Mouse (Mus musculus) Patski (cell line): ENCODE measurements at regions not wholly inside any gene's neighbourhood (a gene's known extent, or its start where the extent isn't known, plus 50 kb on each side); places are given as distances from the start of the nearest gene placed in this dataset.
A peak's percentile ranks its signal among the peaks of the same experiment; 100 is the strongest.

Experiments
- ATAC-seq: fragments of 100-300 bp; one replicate; pipeline ENCODE4 v1.8.0; 2021
- CTCF ChIA-PET: fragments of 350-600 bp; sonication (Branson Sonifier 250); formaldehyde crosslinking; loops from one replicate; lab custom pipeline; 2022; ENCODE audit warnings: inconsistent platforms; lab: Charles Lee
- POLR2A ChIA-PET: fragments of 350-600 bp; sonication (Branson Sonifier 250); formaldehyde crosslinking; loops from one replicate; lab custom pipeline; 2022; ENCODE audit warnings: antibody characterized with exemption, inconsistent platforms; lab: Charles Lee
- DNase-seq: peaks from one replicate; pipeline ENCODE4 v3.0.0-alpha.2; 2011; ENCODE audit warnings: low read depth, low spot score
- H3K27me3 ChIP-seq: fragments of 371-371 bp; one replicate; pipeline ENCODE4 v1.5.1; 2021
- CTCF ChIP-seq: fragments of 100-300 bp; IDR thresholded peaks from one replicate; pipeline ENCODE4 v1.5.1; 2021
- in situ Hi-C: fragments of 300-500 bp; cut with MboI; formaldehyde crosslinking; loops from 3 replicates; pipeline ENCODE4 v1.11.1; 2018; ENCODE audit warnings: low pct_unique_long_range_greater_than_20kb, mixed read lengths

DNA sequence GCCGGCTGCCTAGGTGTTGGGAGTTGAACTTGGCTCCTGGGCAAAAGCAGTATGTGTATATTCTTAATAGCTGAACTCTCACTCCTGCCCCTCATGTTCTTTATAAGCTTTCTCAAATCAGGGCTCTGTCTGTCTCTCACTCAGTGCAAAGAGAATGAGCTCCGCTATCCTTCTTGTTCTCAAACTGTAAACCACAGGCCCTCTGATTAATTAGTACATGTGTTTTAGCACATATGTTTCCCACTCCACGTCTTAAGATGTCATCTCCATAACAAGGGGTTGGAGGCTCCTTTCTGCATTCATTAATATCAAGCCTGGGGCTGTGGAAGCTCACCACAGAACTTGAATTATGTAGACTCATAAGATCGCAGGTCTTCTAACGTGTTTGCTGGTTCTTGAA is 104.7 kb downstream of the Nsun3 start:
- ChIA-PET CTCF (interaction anchor here (0.7 to 1.2 kb wide), 2 partner anchors 16 to 45 kb away, joined by 3 read pairs; no protein-coding TSS in a partner anchor), POLR2A (no interaction called here)
- no peak for ATAC-seq
- H3K27me3 ChIP-seq = peaks cover 35% of the 10 kb centered on the region
- no peak for TF ChIP-seq CTCF
- in situ Hi-C loops = no loop called here
- DNase-seq = no peak

DNA sequence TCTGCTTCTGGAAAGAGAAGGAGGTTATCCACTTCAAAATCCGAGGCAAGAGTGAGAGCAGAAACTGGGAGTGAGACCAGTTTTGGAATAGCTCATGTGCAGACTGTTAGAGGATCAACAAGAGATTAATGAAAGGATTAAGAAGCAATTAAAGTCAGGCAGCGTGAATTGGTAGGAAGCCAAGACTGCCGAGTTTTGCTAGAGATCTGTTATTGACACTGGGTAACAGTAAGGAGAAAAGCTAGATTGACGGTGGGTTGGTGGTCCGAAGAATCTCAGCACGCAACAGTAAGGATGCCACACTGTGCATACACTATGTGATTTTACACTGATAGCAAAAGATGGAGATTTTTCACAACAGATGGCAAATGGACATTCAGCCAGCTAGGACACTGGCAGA is 109.8 kb downstream of the Nsun3 start:
- in situ Hi-C loops = no loop called here
- peaks cover 34% of the 10 kb centered on the region for H3K27me3 ChIP-seq
- CTCF ChIA-PET = no interaction called here
- no peak for ATAC-seq
- POLR2A ChIA-PET = no interaction called here
- TF ChIP-seq CTCF = no peak
- DNase-seq = no peak

DNA sequence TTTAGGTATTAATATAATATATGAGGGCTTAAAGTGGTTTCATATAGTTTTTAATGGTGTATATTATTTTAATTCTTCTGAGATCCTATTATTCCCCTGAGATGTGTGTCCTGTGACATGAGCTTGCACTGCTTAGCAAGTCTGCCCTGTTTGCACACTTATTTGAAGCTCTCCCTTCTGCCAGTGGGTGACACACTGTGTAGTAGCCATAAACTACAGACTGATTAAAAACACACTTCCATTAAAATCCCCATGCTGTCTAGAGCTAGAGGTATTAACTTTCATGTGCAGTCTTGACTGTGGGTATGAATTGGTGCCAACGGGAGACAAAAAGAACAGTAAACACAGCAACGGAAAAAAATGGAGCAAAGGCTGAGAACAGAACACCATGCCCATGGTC is 129.2 kb downstream of the Nsun3 start:
- ChIA-PET POLR2A (no interaction called here), CTCF (interaction anchor here (0.7 kb wide), 1 partner anchor 16 kb away, joined by 3 read pairs; no protein-coding TSS in a partner anchor)
- H3K27me3 ChIP-seq = peaks cover 30% of the 10 kb centered on the region
- in situ Hi-C loops = no loop called here
- DNase-seq (no peak), ATAC-seq (no peak)
- no peak for TF ChIP-seq CTCF

DNA sequence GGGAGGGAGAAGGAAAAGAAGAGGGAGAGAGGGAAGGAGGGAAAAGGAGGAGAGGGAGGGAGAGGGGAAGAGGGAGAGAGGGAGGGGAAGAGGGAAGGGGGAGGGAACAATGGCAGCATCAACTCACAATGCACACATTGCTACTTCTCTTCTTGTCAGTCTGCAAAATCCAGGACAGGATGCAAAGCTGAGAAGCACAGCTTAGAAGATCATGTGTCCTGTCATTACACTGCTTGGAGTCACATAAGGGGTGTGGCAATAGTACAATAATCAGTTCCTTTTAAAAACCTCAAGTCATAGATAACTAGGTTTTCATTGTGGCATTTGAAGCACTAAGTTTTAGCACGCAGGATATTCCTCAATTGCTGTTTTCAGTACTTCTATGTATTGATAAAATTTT is 132.2 kb downstream of the Nsun3 start:
- POLR2A ChIA-PET = interaction anchor here (0.6 kb wide), 1 partner anchor 181 kb away, joined by 3 read pairs; no protein-coding TSS in a partner anchor
- CTCF ChIA-PET = interaction anchor here (1.0 kb wide), 1 partner anchor 76 kb away, joined by 3 read pairs; no protein-coding TSS in a partner anchor
- no peak for TF ChIP-seq CTCF
- no peak for ATAC-seq
- DNase-seq = no peak
- in situ Hi-C loops = no loop called here
- H3K27me3 ChIP-seq = peaks cover 26% of the 10 kb centered on the region

DNA sequence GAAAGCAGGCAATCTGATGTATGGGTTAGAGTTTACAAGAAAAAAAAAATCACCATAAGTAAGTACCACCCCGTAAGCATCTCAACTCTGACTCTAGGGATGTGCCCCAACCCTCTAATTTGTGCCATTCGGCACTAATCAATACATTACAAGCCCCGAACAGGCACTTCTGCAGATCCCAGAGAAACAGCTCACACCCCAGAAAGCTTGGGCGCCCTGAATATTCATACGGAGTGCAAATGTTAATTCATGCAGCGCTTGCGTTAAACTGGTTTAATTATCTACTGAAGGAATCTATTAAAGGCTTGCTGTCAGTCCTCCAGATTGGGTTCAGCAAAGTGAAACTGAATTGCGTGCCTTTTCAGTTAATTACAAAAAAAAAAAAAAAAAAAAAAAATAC is 132.8 kb downstream of the Nsun3 start:
- POLR2A ChIA-PET = interaction anchor here (0.6 kb wide), 1 partner anchor 182 kb away, joined by 3 read pairs; no protein-coding TSS in a partner anchor
- TF ChIP-seq CTCF = no peak
- peaks cover 28% of the 10 kb centered on the region for H3K27me3 ChIP-seq
- ATAC-seq (no peak), DNase-seq (no peak)
- in situ Hi-C loops = no loop called here
- CTCF ChIA-PET = no interaction called here

DNA sequence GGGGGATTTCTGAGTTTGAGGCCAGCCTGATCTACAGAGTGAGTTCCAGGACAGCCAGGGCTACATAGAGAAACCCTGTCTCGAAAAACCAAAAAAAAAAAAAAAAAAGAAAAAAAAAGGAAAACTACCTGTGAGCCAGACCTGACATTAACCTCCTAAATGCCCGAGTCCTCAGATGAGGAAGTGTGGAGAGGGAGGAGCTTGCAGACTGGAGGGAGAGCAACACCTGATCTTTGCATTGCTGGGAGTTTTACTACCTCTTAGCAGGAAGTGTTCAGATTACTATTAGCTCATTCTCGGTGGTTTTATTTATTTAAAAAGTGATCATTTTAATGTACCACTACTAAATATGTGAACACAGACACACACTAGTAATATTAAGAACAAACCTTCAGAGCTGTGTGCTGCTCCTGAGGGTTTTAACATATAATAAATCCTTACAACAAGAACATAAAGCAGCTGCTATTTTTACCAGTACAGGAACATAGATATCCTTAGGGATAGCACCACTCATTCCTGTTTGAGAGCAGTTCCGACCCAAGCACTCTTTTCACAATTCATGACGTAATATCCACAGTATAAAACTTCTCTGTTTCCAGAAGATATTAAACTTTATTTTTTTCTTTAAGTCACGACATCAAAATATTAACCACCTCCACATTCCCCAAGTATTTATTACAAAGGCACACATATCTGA is 133.7 kb downstream of the Nsun3 start:
- DNase-seq = no peak
- in situ Hi-C loops = no loop called here
- POLR2A ChIA-PET = no interaction called here

DNA sequence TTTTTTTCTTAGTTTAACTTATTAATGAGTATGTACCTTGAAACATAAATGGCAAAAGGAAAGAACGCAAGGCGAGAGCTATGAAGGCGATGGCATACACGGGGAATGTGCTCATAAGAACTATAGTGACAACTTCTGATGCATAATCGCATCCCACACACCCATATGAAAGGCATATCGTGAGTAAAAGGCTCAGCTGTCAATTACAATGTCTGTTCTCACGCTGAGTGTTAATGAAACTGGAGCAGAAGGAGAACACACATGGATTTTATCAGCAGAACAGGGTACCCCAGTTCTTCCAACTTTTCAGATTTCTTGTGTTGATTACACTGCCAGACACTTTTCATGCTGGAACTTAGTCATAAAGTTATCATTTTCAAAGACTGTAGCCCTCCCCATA is 135.8 kb downstream of the Nsun3 start:
- CTCF ChIA-PET = interaction anchor here (1.0 kb wide), 1 partner anchor 16 kb away, joined by 3 read pairs; no protein-coding TSS in a partner anchor
- POLR2A ChIA-PET = no interaction called here
- in situ Hi-C loops = no loop called here
- DNase-seq = no peak
- TF ChIP-seq CTCF = no peak
- H3K27me3 ChIP-seq = peaks cover 11% of the 10 kb centered on the region
- no peak for ATAC-seq

More for the DNA sequence above, 133.7 kb downstream of the Nsun3 start:
- CTCF ChIA-PET = no interaction called here
- ATAC-seq = no peak
- no peak for TF ChIP-seq CTCF
- peaks cover 22% of the 10 kb centered on the region for H3K27me3 ChIP-seq

DNA sequence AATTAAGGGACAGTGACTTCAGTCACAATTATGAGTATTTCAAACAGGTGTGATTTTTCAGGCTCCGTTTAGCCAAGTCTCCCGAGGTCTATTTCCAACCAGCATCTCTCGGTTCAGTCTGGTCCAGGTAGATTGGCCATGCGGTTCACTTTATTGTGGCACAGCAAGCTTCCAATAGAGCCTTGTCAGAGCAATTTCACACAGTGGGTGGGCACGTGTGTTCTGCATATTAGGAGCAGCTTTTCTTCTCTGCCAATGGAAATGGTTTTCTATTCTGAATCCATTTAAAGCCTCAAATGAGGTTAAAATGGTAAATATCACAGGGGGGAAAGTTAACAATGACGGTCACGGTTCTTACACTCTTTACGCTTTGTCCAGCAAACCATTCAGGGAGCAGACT is 138.3 kb downstream of the Nsun3 start:
- no peak for TF ChIP-seq CTCF
- ChIA-PET CTCF (no interaction called here), POLR2A (no interaction called here)
- peaks cover 4% of the 10 kb centered on the region for H3K27me3 ChIP-seq
- in situ Hi-C loops = loop anchor here (5.0 kb wide), 1 partner anchor 141 kb away; no protein-coding TSS in a partner anchor
- DNase-seq (no peak), ATAC-seq (no peak)

DNA sequence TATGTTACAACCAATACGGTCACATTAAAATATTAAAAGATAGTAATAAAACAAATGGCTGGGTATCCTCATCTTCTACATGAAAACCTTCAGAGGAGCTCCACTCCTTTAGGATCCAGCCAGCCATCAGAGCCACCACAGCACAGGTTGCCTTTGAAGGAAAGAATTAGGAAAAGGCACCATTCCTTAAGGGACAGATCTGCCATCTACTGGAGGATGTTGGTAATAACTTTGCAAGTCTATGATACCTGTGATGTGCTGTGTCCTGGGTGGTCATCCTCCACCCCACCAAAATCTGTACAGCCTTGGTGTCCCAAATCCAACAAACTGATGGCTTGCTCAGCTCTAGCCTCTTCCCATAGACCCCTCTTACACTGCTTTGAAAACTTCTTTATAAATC is 140.5 kb downstream of the Nsun3 start:
- peak; percentile 49 for ATAC-seq
- in situ Hi-C loops = loop anchor here (5.0 kb wide), 1 partner anchor 139 kb away; no protein-coding TSS in a partner anchor
- peak; percentile 75 for TF ChIP-seq CTCF
- ChIA-PET CTCF (interaction anchor here (0.7 to 1.3 kb wide), 2 partner anchors 16 to 37 kb away, joined by 3 read pairs; no protein-coding TSS in a partner anchor), POLR2A (no interaction called here)
- peaks cover 4% of the 10 kb centered on the region for H3K27me3 ChIP-seq
- DNase-seq = no peak

DNA sequence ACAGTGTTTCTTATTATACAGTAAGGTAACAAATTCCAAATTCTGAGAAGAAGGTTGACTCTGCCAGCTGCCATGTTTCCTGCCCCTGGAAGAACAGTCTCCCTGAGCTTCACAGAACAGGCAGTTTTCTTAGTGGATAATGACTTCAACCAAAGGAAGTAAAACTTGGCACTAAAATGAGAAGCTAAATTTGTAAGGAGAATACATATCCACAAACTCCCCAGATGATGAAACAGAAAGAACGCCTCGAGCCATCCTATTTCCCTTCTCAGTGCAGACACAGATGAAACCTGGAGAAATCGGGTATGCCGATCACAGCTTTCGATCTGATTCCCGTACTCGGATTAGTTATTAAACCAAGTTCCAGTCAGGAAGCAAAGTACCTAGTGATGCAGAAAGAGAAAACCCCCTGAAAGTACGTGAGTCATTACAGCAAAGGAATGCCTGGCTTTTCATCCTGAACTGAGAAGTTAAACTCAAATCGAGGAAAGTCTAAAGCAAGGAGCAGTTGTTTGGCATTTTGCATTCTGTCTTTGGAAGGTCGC is 143.7 kb downstream of the Nsun3 start:
- ChIA-PET CTCF (interaction anchor here (1.1 kb wide), 1 partner anchor 8 kb away, joined by 4 read pairs; no protein-coding TSS in a partner anchor), POLR2A (no interaction called here)
- peak; percentile 88 for ATAC-seq
- H3K27me3 ChIP-seq = no peaks in the 10 kb centered on the region
- no peak for TF ChIP-seq CTCF
- in situ Hi-C loops = no loop called here
- peak; percentile 62 for DNase-seq

DNA sequence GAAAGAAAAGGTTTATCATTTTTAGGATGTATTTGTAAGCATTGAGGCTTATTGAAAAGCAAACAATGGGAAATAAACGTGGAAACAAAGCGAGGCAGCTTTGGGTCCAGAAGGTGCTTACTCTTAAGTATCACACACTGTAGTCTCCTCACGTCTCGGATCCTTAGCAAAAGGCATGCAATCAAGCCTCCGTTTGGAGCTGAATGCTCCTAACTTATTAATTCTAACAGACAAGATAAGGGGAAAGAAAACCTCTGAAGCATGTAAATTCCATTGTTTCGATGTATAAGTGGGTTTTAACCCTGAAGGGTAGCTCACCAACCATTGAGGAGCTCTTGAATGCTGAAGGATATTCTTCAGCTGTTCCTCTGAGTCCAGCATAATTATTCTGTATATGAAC is 162.7 kb downstream of the Nsun3 start:
- no peaks in the 10 kb centered on the region for H3K27me3 ChIP-seq
- in situ Hi-C loops = no loop called here
- no peak for TF ChIP-seq CTCF
- ChIA-PET POLR2A (no interaction called here), CTCF (no interaction called here)
- DNase-seq (no peak), ATAC-seq (no peak)
